Mouse (Mus musculus): Measurements from ENCODE around the gene Atp2b1. TPM values are rescaled to one million over a fixed set of nuclear protein-coding genes. Genes with fewer than 3 reads are reported as not detected.

Gene Atp2b1
- polyA plus RNA-seq, 1 experiment, result 36.2 TPM

DNA sequence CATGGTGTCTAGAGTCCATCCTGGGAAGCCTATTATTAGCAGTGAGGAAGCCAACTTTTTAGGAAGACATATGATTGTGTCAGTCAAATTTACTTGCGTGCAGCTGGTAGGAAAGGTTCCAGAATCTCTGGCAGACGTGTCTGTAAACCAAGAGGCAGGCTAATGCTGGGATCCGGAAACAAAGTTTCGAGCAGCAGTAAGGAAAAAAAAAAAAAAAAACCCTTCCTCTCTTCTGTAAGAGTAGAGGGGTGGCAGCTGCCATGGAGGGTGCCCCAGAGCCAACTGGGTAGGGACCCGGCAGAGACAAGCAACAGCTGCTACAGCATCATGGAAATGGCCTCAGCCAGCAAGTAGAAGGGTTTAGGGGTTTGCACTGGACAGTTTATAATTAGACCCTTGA is 31.6 kb upstream of the Atp2b1 start:
- TF ChIP-seq MYOG (IDR thresholded peaks at IDR 0.05; ENCODE audit: control insufficient read depth in 1 of 3, insufficient read depth in 1 of 3, insufficient read length in 2 of 3, low read depth in 2 of 3), result peak; percentile 83 to 95 (median 90)
- TF ChIP-seq TCF12 (IDR thresholded peaks at IDR 0.05; ENCODE audit: insufficient read depth, poor library complexity, severe bottlenecking), result peak; percentile 86
- TF ChIP-seq USF1 (IDR thresholded peaks at IDR 0.05; ENCODE audit: low read depth), result no peak
- TF ChIP-seq MYOD1 (IDR thresholded peaks at IDR 0.05; ENCODE audit: control insufficient read depth in 1 of 3, insufficient read length in 2 of 3, low read depth in 2 of 3), result peak; percentile 34 to 89 (median 79)
- peak; percentile 48 for TF ChIP-seq TCF3 (IDR thresholded peaks at IDR 0.05; ENCODE audit: insufficient read length, low read depth)
- no peak for TF ChIP-seq POLR2AphosphoS2 (IDR thresholded peaks at IDR 0.05; ENCODE audit: insufficient read length, low read depth)
- no peak for TF ChIP-seq MAX (IDR thresholded peaks at IDR 0.05; ENCODE audit: low read depth)
- TF ChIP-seq CEBPB (IDR thresholded peaks at IDR 0.05; ENCODE audit: insufficient read depth, poor library complexity, severe bottlenecking), result no peak
- no peak overlapping the region for H3K4me3 ChIP-seq

DNA sequence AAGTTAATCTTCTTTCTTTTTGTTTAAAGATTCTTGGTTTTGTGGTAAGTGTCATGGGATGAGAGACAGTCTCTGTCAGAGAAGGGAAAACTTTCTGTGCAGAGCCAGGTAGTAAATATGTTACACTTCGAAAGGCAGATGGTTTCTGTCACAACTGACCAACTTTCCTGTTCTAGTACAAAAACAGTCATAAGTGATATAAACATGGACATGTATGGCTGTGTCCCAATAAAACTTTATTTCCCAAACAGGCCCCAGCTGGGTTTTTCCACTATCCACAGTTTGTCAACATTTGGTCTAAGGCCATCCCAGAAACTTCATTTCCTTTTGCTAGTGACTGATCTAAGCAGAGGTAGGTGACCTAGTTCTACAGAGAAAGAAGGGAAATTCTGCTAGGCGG is 29.8 kb upstream of the Atp2b1 start:
- no peak for TF ChIP-seq REST (IDR thresholded peaks at IDR 0.05; ENCODE audit: insufficient read depth, insufficient read length)
- no peak for TF ChIP-seq CEBPB (IDR thresholded peaks at IDR 0.05; ENCODE audit: insufficient read depth, poor library complexity, severe bottlenecking)
- no peak for TF ChIP-seq MYOD1 (IDR thresholded peaks at IDR 0.05; ENCODE audit: control insufficient read depth in 1 of 3, insufficient read length in 2 of 3, low read depth in 2 of 3)
- TF ChIP-seq POLR2A (IDR thresholded peaks at IDR 0.05; ENCODE audit: insufficient read length, low read depth), result no peak
- no peak for TF ChIP-seq TCF12 (IDR thresholded peaks at IDR 0.05; ENCODE audit: insufficient read depth, poor library complexity, severe bottlenecking)
- no peak for TF ChIP-seq POLR2AphosphoS2 (IDR thresholded peaks at IDR 0.05; ENCODE audit: insufficient read length, low read depth)
- TF ChIP-seq MYOG (IDR thresholded peaks at IDR 0.05; ENCODE audit: control insufficient read depth in 1 of 3, insufficient read depth in 1 of 3, insufficient read length in 2 of 3, low read depth in 2 of 3), result no peak
- TF ChIP-seq TCF3 (IDR thresholded peaks at IDR 0.05; ENCODE audit: insufficient read length, low read depth), result no peak
- TF ChIP-seq USF1 (IDR thresholded peaks at IDR 0.05; ENCODE audit: low read depth), result no peak
- no peak for TF ChIP-seq SRF (IDR thresholded peaks at IDR 0.05; ENCODE audit: control insufficient read depth, insufficient read length, low read depth)
- no peak for TF ChIP-seq MAX (IDR thresholded peaks at IDR 0.05; ENCODE audit: low read depth)
- TF ChIP-seq E2F4 (IDR thresholded peaks at IDR 0.05; ENCODE audit: insufficient read depth), result no peak
- Histone ChIP-seq H3ac (ENCODE audit: control insufficient read depth, insufficient read length) (no peak overlapping the region), H3K79me2 (ENCODE audit: control insufficient read depth, insufficient read depth) (no peaks in the 10 kb centered on the region), H3K36me3 (ENCODE audit: control insufficient read depth, insufficient read depth) (no peaks in the 10 kb centered on the region), H3K4me3 (no peak overlapping the region), H3K27me3 (ENCODE audit: control insufficient read depth, insufficient read depth, insufficient read length) (no peaks in the 10 kb centered on the region), H3K4me2 (ENCODE audit: low read depth) (no peak overlapping the region)

More for the DNA sequence above, 31.6 kb upstream of the Atp2b1 start:
- H3K27me3 ChIP-seq (ENCODE audit: control insufficient read depth, insufficient read depth, insufficient read length), result no peaks in the 10 kb centered on the region
- no peaks in the 10 kb centered on the region for H3K79me2 ChIP-seq (ENCODE audit: control insufficient read depth, insufficient read depth)
- no peaks in the 10 kb centered on the region for H3K36me3 ChIP-seq (ENCODE audit: control insufficient read depth, insufficient read depth)
- H3ac ChIP-seq (ENCODE audit: control insufficient read depth, insufficient read length), result no peak overlapping the region
- peak overlapping the region; percentile 7 for H3K4me2 ChIP-seq (ENCODE audit: low read depth)

GRCm38 (mm10) chr10:98886770-98887271 is 27.4 kb upstream of the Atp2b1 start:
- H3K27me3 ChIP-seq (ENCODE audit: control insufficient read depth, insufficient read depth, insufficient read length), result no peaks in the 10 kb centered on the region
- H3K79me2 ChIP-seq (ENCODE audit: control insufficient read depth, insufficient read depth), result no peaks in the 10 kb centered on the region
- TF ChIP-seq CEBPB (IDR thresholded peaks at IDR 0.05; ENCODE audit: insufficient read depth, poor library complexity, severe bottlenecking) (peak; percentile 53; the same call in 1 of the 2 replicates), TCF12 (IDR thresholded peaks at IDR 0.05; ENCODE audit: insufficient read depth, poor library complexity, severe bottlenecking) (no peak)
- H3ac ChIP-seq (ENCODE audit: control insufficient read depth, insufficient read length), result no peak overlapping the region
- H3K4me2 ChIP-seq (ENCODE audit: low read depth), result no peak overlapping the region
- H3K4me3 ChIP-seq, result no peak overlapping the region
- no peaks in the 10 kb centered on the region for H3K36me3 ChIP-seq (ENCODE audit: control insufficient read depth, insufficient read depth)

DNA sequence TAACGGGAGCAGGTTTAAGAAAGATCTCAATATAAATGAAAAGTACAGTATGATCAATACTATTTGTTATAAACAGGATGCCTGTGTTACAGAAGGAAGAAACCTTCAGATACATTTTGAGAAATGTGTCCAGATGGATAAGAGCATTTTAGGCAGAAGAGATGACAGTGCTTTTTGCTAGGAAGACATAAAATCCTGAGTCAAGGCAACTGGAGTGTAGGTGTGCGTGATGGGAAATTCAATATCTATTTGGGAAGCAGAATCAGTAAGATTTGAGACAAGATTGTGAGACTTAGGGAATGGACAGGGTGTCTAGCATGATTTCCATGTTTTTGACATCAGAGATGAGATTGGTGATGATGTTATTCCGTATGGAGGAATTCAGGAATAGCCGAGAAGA is 22.8 kb upstream of the Atp2b1 start:
- no peak overlapping the region for H3ac ChIP-seq (ENCODE audit: control insufficient read depth, insufficient read length)
- no peak overlapping the region for H3K4me2 ChIP-seq (ENCODE audit: low read depth)
- H3K36me3 ChIP-seq (ENCODE audit: control insufficient read depth, insufficient read depth), result no peaks in the 10 kb centered on the region
- H3K79me2 ChIP-seq (ENCODE audit: control insufficient read depth, insufficient read depth), result no peaks in the 10 kb centered on the region
- H3K27me3 ChIP-seq (ENCODE audit: control insufficient read depth, insufficient read depth, insufficient read length), result no peaks in the 10 kb centered on the region
- TF ChIP-seq POLR2A (IDR thresholded peaks at IDR 0.05; ENCODE audit: insufficient read length, low read depth), result no peak
- no peak for TF ChIP-seq MAX (IDR thresholded peaks at IDR 0.05; ENCODE audit: low read depth)
- no peak for TF ChIP-seq CEBPB (IDR thresholded peaks at IDR 0.05; ENCODE audit: insufficient read depth, poor library complexity, severe bottlenecking)
- TF ChIP-seq SRF (IDR thresholded peaks at IDR 0.05; ENCODE audit: control insufficient read depth, insufficient read length, low read depth), result no peak
- no peak overlapping the region for H3K4me3 ChIP-seq

DNA sequence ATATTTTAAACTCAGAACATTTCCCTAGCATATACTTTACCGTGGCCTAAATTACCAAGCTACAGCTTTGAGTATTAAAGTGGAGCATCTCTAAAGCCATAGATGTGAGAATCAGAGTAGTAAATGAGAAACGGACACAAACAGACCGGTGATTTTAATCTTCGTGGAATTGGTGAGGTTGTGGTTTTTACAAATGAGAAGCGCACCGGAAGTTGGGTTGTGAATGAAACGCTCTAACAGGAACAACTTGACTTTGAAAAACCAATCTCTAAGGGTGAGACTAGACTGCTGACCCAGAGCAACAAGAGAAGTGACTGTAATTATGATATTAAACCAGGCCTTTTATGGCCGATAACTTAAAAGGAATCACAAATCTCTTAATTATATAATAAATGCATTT is 16.7 kb upstream of the Atp2b1 start:
- TF ChIP-seq REST (IDR thresholded peaks at IDR 0.05; ENCODE audit: insufficient read depth, insufficient read length) (no peak), SRF (IDR thresholded peaks at IDR 0.05; ENCODE audit: control insufficient read depth, insufficient read length, low read depth) (no peak), POLR2A (IDR thresholded peaks at IDR 0.05; ENCODE audit: insufficient read length, low read depth) (no peak), POLR2AphosphoS2 (IDR thresholded peaks at IDR 0.05; ENCODE audit: insufficient read length, low read depth) (no peak), E2F4 (IDR thresholded peaks at IDR 0.05; ENCODE audit: insufficient read depth) (no peak), CEBPB (IDR thresholded peaks at IDR 0.05; ENCODE audit: insufficient read depth, poor library complexity, severe bottlenecking) (no peak), TCF3 (IDR thresholded peaks at IDR 0.05; ENCODE audit: insufficient read length, low read depth) (no peak), MYOG (IDR thresholded peaks at IDR 0.05; ENCODE audit: control insufficient read depth in 1 of 3, insufficient read depth in 1 of 3, insufficient read length in 2 of 3, low read depth in 2 of 3) (no peak), TCF12 (IDR thresholded peaks at IDR 0.05; ENCODE audit: insufficient read depth, poor library complexity, severe bottlenecking) (no peak), MAX (IDR thresholded peaks at IDR 0.05; ENCODE audit: low read depth) (no peak), USF1 (IDR thresholded peaks at IDR 0.05; ENCODE audit: low read depth) (no peak), MYOD1 (IDR thresholded peaks at IDR 0.05; ENCODE audit: control insufficient read depth in 1 of 3, insufficient read length in 2 of 3, low read depth in 2 of 3) (no peak)
- Histone ChIP-seq H3K4me2 (ENCODE audit: low read depth) (no peak overlapping the region), H3K27me3 (ENCODE audit: control insufficient read depth, insufficient read depth, insufficient read length) (no peaks in the 10 kb centered on the region), H3ac (ENCODE audit: control insufficient read depth, insufficient read length) (no peak overlapping the region), H3K36me3 (ENCODE audit: control insufficient read depth, insufficient read depth) (no peaks in the 10 kb centered on the region), H3K79me2 (ENCODE audit: control insufficient read depth, insufficient read depth) (no peaks in the 10 kb centered on the region), H3K4me3 (no peak overlapping the region)
